Mouse (Mus musculus): ENCODE data around the gene Eri3.

Eri3 gene

DNA sequence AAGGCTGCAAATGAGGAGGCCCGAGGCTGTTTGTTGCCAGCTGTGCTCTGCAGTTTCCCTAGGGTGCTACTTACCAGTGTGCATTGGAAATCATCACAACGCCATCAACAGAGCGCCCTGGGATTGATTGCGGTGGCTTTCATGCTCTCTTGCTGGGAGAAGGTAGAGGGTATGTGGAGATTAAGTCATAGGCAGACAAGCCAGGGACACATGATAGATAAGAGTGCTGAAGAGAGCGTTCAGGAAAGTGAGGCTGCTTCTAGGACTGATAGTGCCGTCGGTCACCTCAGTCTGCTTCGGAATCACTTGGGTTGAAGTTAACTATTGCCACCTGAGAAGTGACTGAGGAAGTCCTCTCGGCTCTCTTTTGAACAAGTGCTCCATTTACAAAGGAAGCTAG is 13.8 kb downstream of the Eri3 start:
- in situ Hi-C loops (cut with MboI; ENCODE audit: low pct_unique_long_range_greater_than_20kb in 1 of 2, low sequenced_read_pairs in 2 of 2, unreplicated experiment in 1 of 2): no loop called here

GRCm38 (mm10) chr4:117568846-117569245 is 18.7 kb downstream of the Eri3 start:
- in situ Hi-C loops (cut with MboI; ENCODE audit: low pct_unique_long_range_greater_than_20kb in 1 of 2, low sequenced_read_pairs in 2 of 2, unreplicated experiment in 1 of 2): no loop called here

GRCm38 (mm10) chr4:117570964-117571363 is 20.8 kb downstream of the Eri3 start:
- in situ Hi-C loops (cut with MboI; ENCODE audit: low pct_unique_long_range_greater_than_20kb in 1 of 2, low sequenced_read_pairs in 2 of 2, unreplicated experiment in 1 of 2): no loop called here

DNA sequence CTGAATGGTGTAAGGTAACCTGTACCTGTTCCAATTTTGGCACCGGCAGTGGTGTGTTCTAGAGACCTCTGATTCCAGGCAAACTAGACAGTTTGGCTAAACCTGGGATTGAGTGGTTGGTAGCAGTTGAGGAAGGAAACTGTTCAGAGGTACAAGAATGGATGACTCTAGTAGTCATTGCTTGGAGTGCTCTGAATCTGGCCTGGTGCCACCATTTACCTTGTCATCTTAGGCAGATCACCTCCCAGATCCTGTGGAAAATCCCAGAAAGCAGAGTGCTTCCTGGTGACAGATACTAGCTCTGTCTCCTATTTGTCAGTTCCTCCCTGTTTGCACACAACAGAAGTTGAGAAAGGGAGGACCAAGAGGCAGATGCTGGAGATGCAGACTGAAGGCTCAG is 27.4 kb downstream of the Eri3 start:
- in situ Hi-C loops (cut with MboI; ENCODE audit: low pct_unique_long_range_greater_than_20kb in 1 of 2, low sequenced_read_pairs in 2 of 2, unreplicated experiment in 1 of 2): no loop called here

GRCm38 (mm10) chr4:117581626-117582025 is 31.5 kb downstream of the Eri3 start:
- in situ Hi-C loops (cut with MboI; ENCODE audit: low pct_unique_long_range_greater_than_20kb in 1 of 2, low sequenced_read_pairs in 2 of 2, unreplicated experiment in 1 of 2): no loop called here

- in situ Hi-C loops (cut with MboI; ENCODE audit: low pct_unique_long_range_greater_than_20kb in 1 of 2, low sequenced_read_pairs in 2 of 2, unreplicated experiment in 1 of 2): no loop called here
These were observed 35.8 kb downstream of the Eri3 start for GRCm38 (mm10) chr4:117585995-117586394.

- in situ Hi-C loops (cut with MboI; ENCODE audit: low pct_unique_long_range_greater_than_20kb in 1 of 2, low sequenced_read_pairs in 2 of 2, unreplicated experiment in 1 of 2): no loop called here
These were observed 37.3 kb downstream of the Eri3 start for GRCm38 (mm10) chr4:117587447-117587846.

DNA sequence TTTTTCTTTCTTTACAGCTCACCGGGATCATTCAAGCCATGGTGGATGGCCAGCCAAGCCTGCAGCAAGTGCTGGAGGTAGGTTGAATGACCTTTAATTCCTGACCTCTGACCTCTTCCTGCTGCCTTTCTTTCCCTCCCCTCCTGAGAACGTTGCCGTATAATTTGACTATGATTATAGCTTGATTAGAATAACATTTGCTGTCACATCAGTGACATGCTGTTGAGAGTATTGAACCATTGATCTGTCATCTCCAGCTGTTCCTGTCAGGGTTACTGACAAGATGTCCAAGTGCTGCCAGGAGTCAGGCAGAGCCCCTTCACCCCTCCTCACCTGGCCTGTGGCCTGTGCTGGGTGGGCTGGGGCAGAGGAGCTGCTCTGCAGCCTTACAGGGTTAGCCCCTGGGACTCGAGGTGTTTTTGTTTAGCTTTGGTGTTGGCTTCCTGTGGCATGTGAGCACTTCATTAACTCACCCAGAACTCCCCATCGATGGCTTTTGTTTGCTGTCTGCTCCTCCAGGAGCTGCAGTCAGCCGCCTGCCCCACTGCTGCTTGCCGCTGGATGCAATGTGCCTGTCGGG is 39.0 kb downstream of the Eri3 start:
- in situ Hi-C loops (cut with MboI; ENCODE audit: low pct_unique_long_range_greater_than_20kb in 1 of 2, low sequenced_read_pairs in 2 of 2, unreplicated experiment in 1 of 2): no loop called here

DNA sequence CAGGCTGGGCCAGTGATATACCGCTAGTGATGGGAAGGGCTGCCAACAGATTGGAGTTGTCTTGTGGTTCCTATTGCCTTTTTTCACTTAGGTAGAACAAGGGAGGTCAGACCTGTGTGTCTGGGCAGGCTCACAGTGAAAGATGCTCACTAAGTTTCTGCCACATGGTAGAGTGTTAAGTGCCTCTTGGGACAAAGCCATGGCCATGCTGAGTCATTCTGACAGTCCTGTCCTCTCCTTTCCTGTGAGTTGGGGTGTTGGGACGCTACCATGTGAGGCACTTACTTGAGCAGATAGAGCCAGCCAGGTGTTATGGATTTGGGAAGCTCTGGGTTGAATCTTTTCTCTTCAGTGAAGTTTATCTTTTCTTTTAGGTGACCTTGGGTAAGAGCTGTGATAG is 40.6 kb downstream of the Eri3 start:
- in situ Hi-C loops (cut with MboI; ENCODE audit: low pct_unique_long_range_greater_than_20kb in 1 of 2, low sequenced_read_pairs in 2 of 2, unreplicated experiment in 1 of 2): no loop called here

- in situ Hi-C loops (cut with MboI; ENCODE audit: low pct_unique_long_range_greater_than_20kb in 1 of 2, low sequenced_read_pairs in 2 of 2, unreplicated experiment in 1 of 2): no loop called here
These were observed 42.0 kb downstream of the Eri3 start for GRCm38 (mm10) chr4:117592206-117592605.

GRCm38 (mm10) chr4:117595293-117595692 is 45.1 kb downstream of the Eri3 start:
- in situ Hi-C loops (cut with MboI; ENCODE audit: low pct_unique_long_range_greater_than_20kb in 1 of 2, low sequenced_read_pairs in 2 of 2, unreplicated experiment in 1 of 2): no loop called here

GRCm38 (mm10) chr4:117599986-117600565 is 49.9 kb downstream of the Eri3 start:
- in situ Hi-C loops (cut with MboI; ENCODE audit: low pct_unique_long_range_greater_than_20kb in 1 of 2, low sequenced_read_pairs in 2 of 2, unreplicated experiment in 1 of 2): no loop called here

DNA sequence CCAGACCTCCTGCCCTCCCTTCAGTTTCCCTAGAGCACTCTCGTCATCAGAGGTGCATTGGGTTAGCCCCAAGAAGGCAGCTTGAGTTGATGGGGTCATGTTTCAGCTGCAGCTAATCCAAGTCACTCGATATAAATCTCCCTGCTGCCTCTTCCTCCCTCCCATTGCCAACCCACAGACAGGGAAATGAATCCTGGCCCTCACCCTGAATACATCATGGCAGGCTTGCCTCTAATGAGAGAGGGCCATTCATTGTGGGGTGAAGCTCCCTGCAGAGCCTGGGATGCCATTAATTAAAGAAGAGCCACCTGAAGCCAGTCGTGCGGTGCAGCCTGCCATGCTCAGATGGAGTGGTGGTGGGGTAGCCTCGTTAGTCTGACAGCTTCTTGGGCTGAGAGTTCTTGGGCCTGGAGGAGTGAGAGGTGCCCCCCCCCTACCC is 51.2 kb downstream of the Eri3 start:
- in situ Hi-C loops (cut with MboI; ENCODE audit: low pct_unique_long_range_greater_than_20kb in 1 of 2, low sequenced_read_pairs in 2 of 2, unreplicated experiment in 1 of 2): no loop called here

DNA sequence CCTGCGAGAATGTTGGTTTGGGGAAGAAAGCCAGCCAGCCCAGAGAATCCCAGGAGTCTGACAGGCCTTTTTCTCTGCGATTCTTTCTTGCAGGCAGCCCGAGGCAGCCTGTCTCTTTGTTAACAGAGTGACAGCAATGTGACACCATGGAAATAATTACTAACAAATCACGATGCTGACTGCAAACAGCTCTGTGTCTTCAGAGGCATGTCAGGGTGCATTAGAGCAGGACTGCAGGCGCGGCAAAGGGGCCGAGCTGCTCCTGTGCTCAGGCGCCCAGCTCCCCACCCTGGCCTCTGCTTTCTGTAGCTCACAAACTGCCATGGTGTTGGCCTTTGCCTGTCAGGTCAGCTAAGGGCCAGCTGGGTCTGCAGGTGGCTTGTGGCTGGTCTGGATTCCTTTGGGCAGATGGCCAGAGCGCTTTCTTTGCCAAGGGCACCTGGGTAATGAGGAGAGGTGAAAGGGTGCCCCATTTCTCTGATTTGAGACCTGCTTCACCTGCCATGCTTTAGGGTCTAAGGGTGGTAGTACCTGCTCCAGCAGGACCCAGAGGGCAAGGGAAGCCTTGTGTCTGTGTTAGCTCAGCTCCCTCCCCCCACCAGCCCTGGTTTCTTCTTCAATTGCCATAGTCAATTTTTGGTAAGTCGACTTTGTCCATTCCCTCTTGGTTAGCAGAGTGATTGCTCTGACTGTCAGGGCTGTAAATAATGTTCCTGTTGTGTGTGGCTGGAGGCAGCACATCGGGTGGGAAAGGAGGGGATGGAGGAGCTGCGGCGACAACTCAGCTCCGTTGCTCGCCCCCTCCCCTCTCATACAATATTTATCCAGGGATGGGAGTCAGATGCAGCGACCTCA is 55.2 kb downstream of the Eri3 start:
- in situ Hi-C loops (cut with MboI; ENCODE audit: low pct_unique_long_range_greater_than_20kb in 1 of 2, low sequenced_read_pairs in 2 of 2, unreplicated experiment in 1 of 2): no loop called here

DNA sequence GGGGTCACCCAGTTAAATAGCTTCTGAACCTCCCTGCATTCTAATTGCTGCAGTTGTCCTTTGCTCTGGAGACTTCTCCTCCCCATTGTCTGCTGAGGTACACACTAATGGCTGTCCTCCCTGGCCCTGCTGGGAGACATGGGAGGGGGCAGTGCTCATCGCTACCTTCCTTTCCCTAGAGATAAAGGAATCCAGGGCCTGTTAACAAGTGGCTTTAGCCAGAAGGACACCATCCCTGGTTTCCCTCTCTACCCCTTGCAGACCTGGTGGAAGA is 55.7 kb downstream of the Eri3 start:
- in situ Hi-C loops (cut with MboI; ENCODE audit: low pct_unique_long_range_greater_than_20kb in 1 of 2, low sequenced_read_pairs in 2 of 2, unreplicated experiment in 1 of 2): no loop called here

- in situ Hi-C loops (cut with MboI; ENCODE audit: low pct_unique_long_range_greater_than_20kb in 1 of 2, low sequenced_read_pairs in 2 of 2, unreplicated experiment in 1 of 2): no loop called here
These were observed 56.9 kb downstream of the Eri3 start for GRCm38 (mm10) chr4:117606831-117607610.

- in situ Hi-C loops (cut with MboI; ENCODE audit: low pct_unique_long_range_greater_than_20kb in 1 of 2, low sequenced_read_pairs in 2 of 2, unreplicated experiment in 1 of 2): no loop called here
These were observed 58.1 kb downstream of the Eri3 start for GRCm38 (mm10) chr4:117608265-117608664.

- in situ Hi-C loops (cut with MboI; ENCODE audit: low pct_unique_long_range_greater_than_20kb in 1 of 2, low sequenced_read_pairs in 2 of 2, unreplicated experiment in 1 of 2): no loop called here
These were observed 59.3 kb downstream of the Eri3 start for GRCm38 (mm10) chr4:117609371-117610039.

- in situ Hi-C loops (cut with MboI; ENCODE audit: low pct_unique_long_range_greater_than_20kb in 1 of 2, low sequenced_read_pairs in 2 of 2, unreplicated experiment in 1 of 2): no loop called here
These were observed 61.2 kb downstream of the Eri3 start for GRCm38 (mm10) chr4:117611385-117611784.
